Mouse (Mus musculus): ENCODE results near the gene Ccdc117. TPM values are rescaled to one million over a fixed set of nuclear protein-coding genes. Genes with fewer than 3 reads are reported as not detected.

Ccdc117 gene
- 115 TPM for polyA plus RNA-seq (2014; fragmentation: Illumina TruSeq; extraction: RNeasy Lipid Tissue Mini Kit (QIAGEN cat#74804); ENCODE audit: low read depth, low replicate concordance)

DNA sequence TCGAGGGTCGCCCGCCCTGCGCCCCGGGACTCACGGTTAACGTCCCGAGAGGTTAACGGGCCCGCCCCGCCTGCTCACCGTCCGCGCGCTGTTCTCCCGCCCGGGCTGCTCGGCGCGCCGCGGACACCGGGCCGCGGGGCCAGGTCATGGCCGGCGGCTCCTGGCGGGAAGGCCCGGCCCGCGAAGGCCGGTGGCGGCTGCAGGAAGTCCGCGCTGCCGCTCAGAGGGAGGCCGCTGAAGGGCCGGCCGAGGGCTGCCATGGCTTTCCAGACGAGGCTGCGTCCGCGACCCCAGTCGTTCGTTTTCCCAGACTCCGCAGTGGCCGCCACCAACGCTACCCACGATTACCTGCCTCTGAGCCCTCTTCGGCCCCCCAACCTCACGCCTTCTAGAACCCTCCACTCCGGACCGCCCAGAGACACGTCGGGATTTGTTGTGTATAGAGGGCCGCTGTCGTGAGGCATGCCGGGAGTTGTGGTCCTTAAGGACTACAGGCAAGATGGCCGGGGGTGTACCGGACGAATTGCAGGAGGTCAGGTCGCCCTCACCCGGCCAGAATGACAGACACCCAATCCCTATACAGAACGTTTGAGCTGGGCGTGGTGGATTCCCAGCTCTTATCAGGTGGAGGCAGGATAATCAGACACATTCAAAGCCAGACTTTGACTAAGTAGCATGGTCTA is at the start of gene Ccdc117:
Gene Ccdc117, minus strand, starts transcription at position 389 of the 683 bp plus-strand sequence.

DNA sequence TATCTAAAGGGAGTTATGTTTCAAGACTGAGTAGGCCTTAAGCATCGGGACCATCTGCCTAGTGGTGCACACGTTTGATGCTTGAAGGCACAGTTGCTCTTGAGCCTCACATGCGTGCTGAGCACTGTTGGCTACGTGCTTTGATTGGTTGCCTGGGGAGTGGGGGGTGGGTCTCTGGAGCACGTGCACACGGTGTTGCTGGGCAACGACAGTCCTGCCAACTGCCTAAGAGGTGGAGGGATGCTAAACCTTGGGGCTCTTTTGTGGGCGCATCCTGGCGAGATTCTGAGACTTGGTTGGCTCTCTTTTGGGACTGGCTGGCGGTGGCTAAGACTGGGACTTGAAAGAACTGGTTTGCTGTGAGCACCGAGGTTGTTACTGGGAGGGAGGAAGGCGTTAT is 27.5 kb upstream of the Ccdc117 start, which contains the start of gene Ankrd36:
Gene Ankrd36, plus strand, starts transcription at position 211 of the 400 bp plus-strand sequence.

GRCm38 (mm10) chr11:5520412-5521265 is 21.3 kb downstream of the Ccdc117 start, which contains the start of gene Xbp1:
Xbp1 (plus strand) TSS chr11:5520659.

Other genes starting within 250 kb of the Ccdc117 start
- 6.0 TPM for gene Znrf3, start 97.3 kb downstream of the Ccdc117 start, polyA plus RNA-seq (2014; fragmentation: Illumina TruSeq; extraction: RNeasy Lipid Tissue Mini Kit (QIAGEN cat#74804); ENCODE audit: low read depth, low replicate concordance)
- gene Xbp1, start 21.5 kb downstream of the Ccdc117 start, polyA plus RNA-seq (2014; fragmentation: Illumina TruSeq; extraction: RNeasy Lipid Tissue Mini Kit (QIAGEN cat#74804); ENCODE audit: low read depth, low replicate concordance) = 12.2 TPM
- 182 TPM for gene Ankrd36, start 27.5 kb upstream of the Ccdc117 start, polyA plus RNA-seq (2014; fragmentation: Illumina TruSeq; extraction: RNeasy Lipid Tissue Mini Kit (QIAGEN cat#74804); ENCODE audit: low read depth, low replicate concordance)
- 2.4 TPM for gene Mrps24, start 173.5 kb upstream of the Ccdc117 start, polyA plus RNA-seq (2014; fragmentation: Illumina TruSeq; extraction: RNeasy Lipid Tissue Mini Kit (QIAGEN cat#74804); ENCODE audit: low read depth, low replicate concordance)
- 2.2 TPM for gene Urgcp, start 220.2 kb upstream of the Ccdc117 start, polyA plus RNA-seq (2014; fragmentation: Illumina TruSeq; extraction: RNeasy Lipid Tissue Mini Kit (QIAGEN cat#74804); ENCODE audit: low read depth, low replicate concordance)
- 2.0 TPM for gene Dbnl, start 246.3 kb upstream of the Ccdc117 start, polyA plus RNA-seq (2014; fragmentation: Illumina TruSeq; extraction: RNeasy Lipid Tissue Mini Kit (QIAGEN cat#74804); ENCODE audit: low read depth, low replicate concordance)